Mouse (Mus musculus) intestine, embryonic 15.5 days (tissue): ENCODE data around the gene Ldlrad3. TPM values are rescaled to one million over a fixed set of nuclear protein-coding genes. Genes with fewer than 3 reads are reported as not detected.

Source experiments
- ATAC-seq: fragments of 200-750 bp; cut with Nextera tagmentation; 2 replicates; pipeline ENCODE4 v1.8.0; 2017; ENCODE audit warnings: moderate TSS enrichment, moderate library complexity
- H3K27ac ChIP-seq: fragments of 300-500 bp; sonication (generic); 2 replicates; pipeline ENCODE4 v1.5.1; 2015; ENCODE audit warnings: mild to moderate bottlenecking, inconsistent platforms
- H3K27me3 ChIP-seq: fragments of 300-500 bp; sonication (generic); replicated peaks from 2 replicates; pipeline ENCODE4 v1.6.1; 2015; ENCODE audit warnings: inconsistent platforms
- H3K36me3 ChIP-seq: fragments of 300-500 bp; sonication (generic); 2 replicates; pipeline ENCODE4 v1.6.1; 2015; ENCODE audit warnings: inconsistent platforms
- H3K4me1 ChIP-seq: fragments of 300-500 bp; sonication (generic); replicated peaks from 2 replicates; pipeline ENCODE4 v1.6.1; 2015; ENCODE audit warnings: inconsistent platforms
- H3K4me2 ChIP-seq: fragments of 300-500 bp; sonication (generic); replicated peaks from 2 replicates; pipeline ENCODE4 v1.6.1; 2015; ENCODE audit warnings: mild to moderate bottlenecking, inconsistent platforms
- H3K4me3 ChIP-seq: fragments of 300-500 bp; sonication (generic); replicated peaks from 2 replicates; pipeline ENCODE4 v1.5.1; 2015; ENCODE audit warnings: inconsistent platforms
- H3K9ac ChIP-seq: fragments of 300-500 bp; sonication (generic); 2 replicates; pipeline ENCODE4 v1.6.1; 2015; ENCODE audit warnings: inconsistent platforms
- H3K9me3 ChIP-seq: fragments of 300-500 bp; sonication (generic); 2 replicates; pipeline ENCODE4 v1.6.1; 2016; ENCODE audit warnings: inconsistent platforms
- WGBS: fragments of 180-500 bp; shearing (Covaris S2); methylation state at CpG from one replicate; pipeline ENCODE4 v1.1.7; 2015; 5-methylcytosine and 5-hydroxymethylcytosine counted together
- polyA plus RNA-seq: library from polyadenylated mRNA; unstranded; fragments of >200 nt; fragmentation: Nextera tagmentation; extraction: Ambion mirVana; gene quantifications from 2 replicates; pipeline ENCODE4 v1.2.1, GENCODE M21; 2015

Ldlrad3 gene
- polyA plus RNA-seq, 1 experiment from 2014 or later: 22.7 TPM

DNA sequence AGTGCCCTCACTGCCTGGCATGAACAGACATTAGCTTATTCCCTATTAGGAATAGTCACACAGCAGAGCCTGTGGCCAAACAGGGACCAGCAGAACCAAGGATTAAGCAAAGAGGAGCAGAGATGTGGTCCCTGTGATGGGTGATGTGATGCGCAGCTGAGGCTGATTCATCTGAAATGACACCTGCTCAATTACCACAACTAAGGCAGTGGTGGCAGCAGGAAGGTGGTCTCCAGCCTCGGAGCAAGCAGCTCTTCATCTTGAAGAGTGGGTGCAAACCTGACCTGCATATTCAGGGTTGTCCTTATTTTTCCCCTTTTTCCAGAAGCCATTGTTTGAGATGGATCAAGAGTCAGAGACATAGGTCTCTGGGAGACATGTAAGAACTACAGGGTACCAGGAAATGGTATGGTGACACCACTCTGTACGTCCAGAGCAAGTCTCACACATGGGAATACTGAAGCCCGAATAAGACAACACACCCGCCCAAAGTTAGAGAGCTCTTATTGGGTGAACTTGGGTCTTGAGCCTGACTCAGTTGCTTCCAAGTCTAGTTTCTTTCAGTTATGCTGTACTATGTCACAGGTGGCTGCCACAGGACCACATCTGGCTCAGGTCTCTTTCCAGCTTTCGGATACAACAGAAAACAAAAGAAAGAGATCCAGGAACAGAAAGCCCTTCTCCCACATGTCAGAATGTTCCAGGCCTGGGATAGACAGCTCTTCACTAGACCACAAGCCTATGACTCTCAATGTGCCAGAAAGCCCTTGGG is 112.7 kb downstream of the Ldlrad3 start:
- no peak overlapping the region for H3K4me3 ChIP-seq
- WGBS: 92% methylated on average over 6 of the region's 6 CpGs

DNA sequence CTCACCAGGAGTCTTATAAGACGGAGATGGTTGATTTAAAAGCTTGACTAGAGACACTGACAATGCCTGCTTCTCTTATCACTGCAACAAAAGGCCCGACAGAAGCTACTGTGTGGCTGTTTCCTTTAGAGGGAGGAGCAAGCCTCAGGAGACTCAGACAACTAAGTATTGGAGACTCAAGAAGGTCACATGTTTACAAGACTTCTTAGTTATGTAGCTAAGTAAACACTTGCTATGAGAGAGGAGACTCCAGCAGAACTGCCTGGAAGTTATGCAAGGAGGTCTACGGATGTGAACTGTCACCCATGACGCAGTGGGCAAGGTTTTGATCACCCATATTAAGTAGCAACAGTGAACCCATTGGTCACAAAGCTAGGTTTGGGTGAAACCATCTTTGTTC is 113.3 kb downstream of the Ldlrad3 start:
- no peak overlapping the region for H3K27ac ChIP-seq
- H3K4me3 ChIP-seq: no peak overlapping the region
- H3K9me3 ChIP-seq: no peaks in the 10 kb centered on the region
- no peak for ATAC-seq
- no peak overlapping the region for H3K4me2 ChIP-seq
- 61% methylated on average over 4 of the region's 4 CpGs for WGBS
- no peaks in the 10 kb centered on the region for H3K36me3 ChIP-seq
- H3K4me1 ChIP-seq: no peaks in the 10 kb centered on the region
- H3K27me3 ChIP-seq: no peaks in the 10 kb centered on the region
- no peak overlapping the region for H3K9ac ChIP-seq

More for the DNA sequence above, 112.7 kb downstream of the Ldlrad3 start:
- Histone ChIP-seq H3K9me3 (no peaks in the 10 kb centered on the region), H3K36me3 (no peaks in the 10 kb centered on the region), H3K27ac (no peak overlapping the region), H3K4me2 (no peak overlapping the region), H3K9ac (no peak overlapping the region), H3K27me3 (no peaks in the 10 kb centered on the region), H3K4me1 (no peaks in the 10 kb centered on the region)
- ATAC-seq: no peak

DNA sequence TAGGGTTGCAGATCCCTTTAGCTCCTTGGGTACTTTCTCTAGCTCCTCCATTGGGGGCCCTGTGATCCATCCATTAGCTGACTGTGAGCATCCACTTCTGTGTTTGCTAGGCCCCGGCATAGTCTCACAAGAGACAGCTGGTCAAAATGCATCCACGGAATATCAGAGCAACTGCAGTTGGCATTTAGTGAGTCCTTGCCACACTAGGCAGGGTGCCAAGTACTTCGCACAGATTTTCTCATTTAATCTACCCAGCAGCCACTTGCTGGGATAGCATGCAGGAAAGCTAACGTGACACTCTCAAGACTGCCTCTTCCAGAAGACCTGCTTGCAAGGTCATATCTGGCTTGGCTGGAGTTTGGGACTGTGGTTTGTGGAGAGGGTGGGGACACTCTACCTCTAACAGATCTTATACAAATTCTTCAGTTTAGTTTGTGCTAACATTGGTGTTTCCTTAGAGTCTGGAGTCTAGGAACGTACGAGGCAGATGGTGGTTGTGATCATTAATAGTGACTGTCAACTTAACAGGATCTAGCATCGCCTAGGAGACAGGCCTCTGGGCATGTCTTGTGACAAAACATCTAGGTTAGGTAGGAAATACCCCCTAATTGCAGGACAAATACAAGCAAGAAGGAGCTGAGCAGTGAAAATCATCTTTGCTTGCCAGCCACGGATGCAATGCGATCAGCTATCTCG is 115.0 kb downstream of the Ldlrad3 start:
- H3K4me1 ChIP-seq: no peaks in the 10 kb centered on the region
- H3K4me2 ChIP-seq: no peak overlapping the region
- no peaks in the 10 kb centered on the region for H3K36me3 ChIP-seq
- H3K27me3 ChIP-seq: no peaks in the 10 kb centered on the region
- no peak overlapping the region for H3K27ac ChIP-seq
- 83% methylated on average over 10 of the region's 10 CpGs for WGBS
- no peaks in the 10 kb centered on the region for H3K9me3 ChIP-seq
- ATAC-seq: no peak
- no peak overlapping the region for H3K9ac ChIP-seq
- no peak overlapping the region for H3K4me3 ChIP-seq

DNA sequence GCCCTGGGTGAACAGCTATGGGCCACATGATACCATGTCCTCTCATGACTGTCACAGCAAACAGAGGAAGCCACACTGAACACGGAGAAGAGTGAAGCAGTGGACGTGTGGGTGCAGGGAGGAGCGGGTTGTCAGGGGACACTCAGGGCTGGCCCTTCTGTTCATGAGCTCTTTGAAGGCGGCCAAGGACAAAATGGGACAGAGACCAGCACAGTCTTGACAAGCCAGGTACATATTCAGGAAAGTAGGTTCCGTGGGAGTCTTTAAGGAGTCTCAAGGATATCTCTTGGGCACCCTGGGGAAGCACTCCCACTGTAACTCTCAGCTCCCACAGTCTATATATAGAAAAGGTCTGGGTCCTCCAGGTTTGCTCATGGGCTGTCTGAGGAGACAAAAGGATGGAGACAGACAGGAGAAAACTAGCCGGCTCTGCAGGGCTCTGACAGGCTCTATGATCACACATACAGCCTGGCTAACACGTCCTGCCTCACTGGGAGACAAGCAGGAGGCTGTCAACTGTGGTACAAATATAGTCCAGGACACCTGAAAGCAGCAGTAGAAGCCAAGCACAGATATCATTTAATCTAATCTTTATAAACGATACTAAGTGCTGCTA is 121.3 kb downstream of the Ldlrad3 start:
- Histone ChIP-seq H3K36me3 (no peaks in the 10 kb centered on the region), H3K27me3 (no peaks in the 10 kb centered on the region), H3K4me2 (no peak overlapping the region), H3K9ac (no peak overlapping the region), H3K4me1 (no peaks in the 10 kb centered on the region), H3K9me3 (no peaks in the 10 kb centered on the region), H3K27ac (no peak overlapping the region), H3K4me3 (no peak overlapping the region)
- WGBS: 82% methylated on average over 8 of the region's 8 CpGs
- no peak for ATAC-seq

DNA sequence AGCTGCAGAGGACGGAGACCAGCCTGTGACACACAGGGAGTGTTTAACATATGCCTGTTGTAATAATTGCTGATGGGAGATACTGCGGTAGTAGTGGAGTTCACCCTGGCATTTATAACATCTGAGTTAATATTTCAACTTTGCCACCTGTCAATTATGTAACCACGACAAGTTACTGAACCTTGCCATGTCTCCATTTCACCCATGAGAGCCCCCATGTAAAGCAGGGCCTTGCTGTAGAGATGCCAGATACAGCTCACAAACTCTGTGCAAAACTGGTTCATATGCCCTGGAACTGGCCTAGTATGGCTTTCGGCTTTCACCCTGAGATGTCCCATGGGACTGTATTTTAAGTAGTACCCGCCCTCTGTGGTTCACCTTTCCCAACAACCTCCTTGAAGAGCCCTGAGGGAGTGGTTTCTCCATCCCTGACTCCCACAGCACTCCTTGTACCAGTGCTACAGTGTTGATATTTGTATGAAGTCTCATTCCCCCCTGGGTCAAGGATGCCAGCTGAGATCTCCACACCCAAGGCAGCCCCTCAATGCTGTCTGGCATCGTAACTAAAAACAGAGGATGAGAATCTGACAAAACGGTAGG is 122.2 kb downstream of the Ldlrad3 start:
- H3K36me3 ChIP-seq: no peaks in the 10 kb centered on the region
- no peak overlapping the region for H3K4me3 ChIP-seq
- H3K9me3 ChIP-seq: no peaks in the 10 kb centered on the region
- H3K4me1 ChIP-seq: no peaks in the 10 kb centered on the region
- H3K9ac ChIP-seq: no peak overlapping the region
- no peak for ATAC-seq
- 83% methylated on average over 7 of the region's 7 CpGs for WGBS
- no peak overlapping the region for H3K27ac ChIP-seq
- H3K4me2 ChIP-seq: no peak overlapping the region
- no peaks in the 10 kb centered on the region for H3K27me3 ChIP-seq

DNA sequence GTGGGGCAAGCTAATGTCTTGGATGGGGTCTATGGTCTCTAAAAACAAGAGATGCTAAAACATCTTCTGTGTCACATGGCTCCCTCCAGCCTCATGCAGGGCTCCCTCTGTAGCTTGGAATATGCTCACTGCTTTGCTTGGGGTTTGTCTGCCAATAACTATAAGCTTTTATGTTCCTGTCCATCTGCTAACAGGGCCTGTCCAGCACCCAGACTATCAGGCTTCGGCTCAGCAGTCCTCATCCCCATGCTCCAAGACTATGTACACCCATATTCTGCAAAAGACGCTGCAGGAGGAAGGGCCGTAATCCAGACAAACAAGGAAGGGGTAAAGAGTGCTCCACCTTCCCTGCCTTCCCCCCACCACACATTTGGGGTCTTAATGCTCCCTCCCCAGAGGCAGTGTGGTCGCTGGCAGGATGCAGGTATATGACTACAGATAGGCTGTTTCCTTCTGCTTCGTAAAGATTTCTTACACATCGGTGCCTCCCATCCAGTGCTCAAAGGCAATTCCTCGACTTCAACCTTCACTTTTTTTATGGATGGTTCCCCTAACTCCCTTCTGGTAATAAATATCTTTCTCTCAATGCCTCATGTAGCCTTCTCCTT is 123.2 kb downstream of the Ldlrad3 start:
- Histone ChIP-seq H3K4me2 (no peak overlapping the region), H3K36me3 (no peaks in the 10 kb centered on the region), H3K27ac (no peak overlapping the region), H3K9me3 (no peaks in the 10 kb centered on the region), H3K4me3 (no peak overlapping the region), H3K27me3 (no peaks in the 10 kb centered on the region), H3K9ac (no peak overlapping the region), H3K4me1 (no peaks in the 10 kb centered on the region)
- 85% methylated on average over 7 of the region's 7 CpGs for WGBS
- no peak for ATAC-seq

DNA sequence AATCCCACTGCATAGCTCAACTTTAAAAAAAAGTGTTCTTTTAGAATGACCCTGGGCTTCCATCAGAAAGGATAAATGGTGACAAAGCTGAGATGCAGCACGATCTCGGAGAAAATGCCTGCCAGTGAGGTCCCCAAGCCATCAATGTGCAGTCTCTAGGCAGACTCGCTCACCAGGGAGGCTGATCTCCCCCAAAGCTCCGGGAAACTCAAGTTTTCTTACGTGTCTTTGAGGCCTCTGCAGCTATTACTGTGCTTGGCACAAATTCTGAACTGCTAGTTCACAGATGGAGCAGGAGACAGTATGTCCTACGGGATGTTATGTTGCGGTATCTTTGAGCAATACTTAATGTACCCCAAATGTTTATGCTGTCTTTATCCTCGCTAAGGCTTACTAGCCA is 124.3 kb downstream of the Ldlrad3 start:
- Histone ChIP-seq H3K27me3 (no peaks in the 10 kb centered on the region), H3K4me2 (no peak overlapping the region), H3K36me3 (no peaks in the 10 kb centered on the region), H3K9ac (no peak overlapping the region), H3K4me1 (no peaks in the 10 kb centered on the region; the same call in 1 of the 2 replicates), H3K9me3 (no peaks in the 10 kb centered on the region), H3K4me3 (no peak overlapping the region), H3K27ac (no peak overlapping the region)
- 84% methylated on average over 8 of the region's 8 CpGs for WGBS
- no peak for ATAC-seq

DNA sequence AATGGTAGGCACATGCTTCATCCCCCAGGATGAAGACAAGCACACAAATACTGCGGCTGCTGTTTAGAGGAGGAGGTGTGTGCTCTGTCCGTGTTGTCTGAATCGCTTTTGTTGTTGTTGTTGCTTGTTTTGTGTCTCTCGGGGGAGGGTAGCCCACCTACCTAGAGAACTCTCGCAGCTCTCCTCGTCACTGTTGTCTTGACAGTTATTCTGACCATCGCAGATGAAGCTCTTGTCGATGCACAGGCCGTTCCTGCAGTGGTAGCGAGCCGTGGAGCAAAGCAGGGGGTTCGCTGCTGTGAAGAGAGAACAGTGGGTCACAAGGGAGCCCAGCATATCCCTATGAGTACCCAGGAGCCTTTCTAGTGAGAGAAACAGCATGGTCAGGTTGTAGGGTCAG is 128.4 kb downstream of the Ldlrad3 start:
- Histone ChIP-seq H3K4me1 (no peaks in the 10 kb centered on the region; the same call in 1 of the 2 replicates), H3K27ac (no peak overlapping the region), H3K36me3 (no peaks in the 10 kb centered on the region), H3K4me3 (no peak overlapping the region), H3K9me3 (no peaks in the 10 kb centered on the region), H3K4me2 (no peak overlapping the region), H3K27me3 (no peaks in the 10 kb centered on the region), H3K9ac (no peak overlapping the region)
- ATAC-seq: no peak
- 86% methylated on average over 12 of the region's 12 CpGs for WGBS

DNA sequence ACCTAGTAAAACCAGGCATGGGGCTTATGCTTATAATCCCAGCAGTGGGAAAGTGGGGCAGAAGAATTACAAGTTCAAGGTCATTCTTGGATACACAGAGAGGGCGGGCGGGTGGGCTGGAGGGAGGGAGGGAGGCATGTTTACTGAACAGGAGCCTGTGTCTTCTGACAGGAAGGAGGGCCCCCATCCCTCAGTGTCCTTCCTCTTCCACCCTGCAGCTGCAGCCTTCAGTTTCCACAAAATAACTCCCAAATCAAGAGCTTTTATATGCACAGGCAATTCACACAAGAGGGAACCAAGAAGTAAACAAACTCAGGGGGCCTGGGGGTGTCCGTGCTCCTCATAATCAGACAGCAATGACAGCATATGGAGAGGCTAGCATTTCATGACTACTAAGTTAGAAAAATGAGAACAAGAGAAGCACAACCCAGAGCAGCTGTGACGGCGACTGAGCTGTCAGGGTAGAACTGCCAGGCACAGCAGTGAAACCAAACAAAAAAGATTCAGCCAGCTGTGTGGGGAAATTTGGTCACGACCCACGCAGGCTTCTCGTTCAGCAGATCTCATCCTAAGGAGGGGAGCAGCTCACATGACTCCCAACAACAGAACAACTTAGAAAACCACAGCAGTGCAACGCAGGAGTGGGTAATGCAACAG is 129.0 kb downstream of the Ldlrad3 start:
- H3K9ac ChIP-seq: no peak overlapping the region
- no peak overlapping the region for H3K4me2 ChIP-seq
- H3K27me3 ChIP-seq: no peaks in the 10 kb centered on the region
- WGBS: 35% methylated on average over 9 of the region's 9 CpGs
- H3K36me3 ChIP-seq: no peaks in the 10 kb centered on the region
- ATAC-seq: no peak
- no peaks in the 10 kb centered on the region; the same call in 1 of the 2 replicates for H3K4me1 ChIP-seq
- no peaks in the 10 kb centered on the region for H3K9me3 ChIP-seq
- no peak overlapping the region for H3K4me3 ChIP-seq
- no peak overlapping the region for H3K27ac ChIP-seq

DNA sequence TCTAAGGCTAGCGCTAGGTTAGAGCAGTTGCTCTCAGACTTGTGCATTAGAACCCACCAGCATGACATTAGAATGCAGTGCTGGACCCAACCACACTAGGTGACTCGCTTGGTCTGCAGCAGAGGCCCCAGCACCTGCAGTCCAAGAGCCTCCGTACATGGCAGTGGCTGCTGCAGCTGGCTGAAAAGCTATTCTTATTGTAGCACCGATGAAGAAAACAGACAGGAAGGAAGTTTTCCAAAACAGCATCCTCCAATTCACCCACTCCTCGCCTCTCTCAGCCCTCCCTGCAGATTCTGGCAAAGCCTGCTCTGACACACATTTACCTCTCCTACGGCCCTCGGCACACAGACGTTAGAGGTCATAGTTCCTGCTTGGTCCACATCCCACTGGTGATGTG is 130.0 kb downstream of the Ldlrad3 start:
- ATAC-seq: no peak
- WGBS: 83% methylated on average over 8 of the region's 8 CpGs

DNA sequence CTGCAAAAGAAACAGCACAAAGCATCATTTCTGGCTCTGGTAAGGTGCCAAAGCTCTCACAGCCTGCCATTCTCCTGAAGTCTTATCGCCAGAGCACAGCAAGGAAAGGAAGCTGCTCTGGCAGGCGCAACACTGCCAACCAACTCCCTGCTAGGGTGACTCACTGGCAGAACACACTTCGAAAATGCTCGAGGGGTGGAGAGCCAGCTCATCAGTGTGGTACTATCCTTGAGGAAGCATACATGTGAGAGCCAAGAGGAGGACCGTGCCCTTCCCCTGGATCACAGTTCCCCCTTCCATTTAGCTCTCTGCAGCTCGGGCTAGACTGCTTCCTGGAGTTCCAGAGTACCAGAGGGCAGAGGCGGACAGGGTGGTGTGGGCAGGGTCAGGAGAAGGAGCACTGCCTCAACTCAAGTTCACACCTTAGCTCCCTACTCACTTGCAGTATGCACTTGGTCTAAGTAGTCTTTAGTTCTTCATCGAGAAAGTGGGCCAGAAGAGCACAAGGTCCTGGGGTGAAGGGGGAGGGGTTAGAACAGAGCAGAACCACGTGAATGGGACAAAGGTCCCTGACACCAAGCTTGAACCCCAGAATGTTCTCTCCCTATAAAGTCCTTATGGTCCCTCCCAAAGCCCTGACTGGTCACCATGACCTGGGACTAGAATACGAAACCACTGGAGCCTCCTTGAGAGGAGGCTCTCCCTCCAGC is 133.1 kb downstream of the Ldlrad3 start:
- no peaks in the 10 kb centered on the region for H3K27me3 ChIP-seq
- no peak overlapping the region for H3K9ac ChIP-seq
- no peak overlapping the region for H3K27ac ChIP-seq
- H3K4me3 ChIP-seq: no peak overlapping the region
- WGBS: 79% methylated on average over 10 of the region's 10 CpGs
- no peaks in the 10 kb centered on the region for H3K9me3 ChIP-seq
- H3K4me1 ChIP-seq: peaks cover 5% of the 10 kb centered on the region; the same call in 1 of the 2 replicates
- H3K36me3 ChIP-seq: no peaks in the 10 kb centered on the region
- no peak for ATAC-seq
- no peak overlapping the region for H3K4me2 ChIP-seq

More for the DNA sequence above, 130.0 kb downstream of the Ldlrad3 start:
- H3K4me1 ChIP-seq: no peaks in the 10 kb centered on the region; the same call in 1 of the 2 replicates
- no peak overlapping the region for H3K4me2 ChIP-seq
- no peaks in the 10 kb centered on the region for H3K9me3 ChIP-seq
- no peak overlapping the region for H3K27ac ChIP-seq
- no peak overlapping the region for H3K9ac ChIP-seq
- H3K36me3 ChIP-seq: no peaks in the 10 kb centered on the region
- H3K4me3 ChIP-seq: no peak overlapping the region
- no peaks in the 10 kb centered on the region for H3K27me3 ChIP-seq
